Mouse (Mus musculus) forebrain, embryonic 11.5 days (tissue): ENCODE measurements around the gene Kcnh1. TPM values are rescaled to one million over a fixed set of nuclear protein-coding genes. Genes with fewer than 3 reads are reported as not detected.

Source experiments
- ATAC-seq: fragments of 200-750 bp; cut with Nextera tagmentation; replicated peaks from 2 replicates; pipeline ENCODE4 v1.8.0; 2017; ENCODE audit warnings: moderate TSS enrichment; ENCODE audit not compliant: low FRiP score
- DNase-seq: peaks from one replicate; pipeline ENCODE4 v3.0.0-alpha.2; 2017; ENCODE audit warnings: low spot score
- H3K27ac ChIP-seq: fragments of 300-500 bp; sonication (generic); 2 replicates; pipeline ENCODE4 v1.5.1; 2014; ENCODE audit warnings: low read depth, low read length
- H3K27me3 ChIP-seq: fragments of 300-500 bp; sonication (generic); 2 replicates; pipeline ENCODE4 v1.6.1; 2014; ENCODE audit warnings: mild to moderate bottlenecking, low read length, mixed read lengths; ENCODE audit not compliant: control insufficient read depth, insufficient read depth
- H3K36me3 ChIP-seq: fragments of 300-500 bp; sonication (generic); 2 replicates; pipeline ENCODE4 v1.6.1; 2014; ENCODE audit warnings: mild to moderate bottlenecking, low read length, moderate library complexity, mixed read lengths; ENCODE audit not compliant: control insufficient read depth, insufficient read depth
- H3K4me1 ChIP-seq: fragments of 300-500 bp; sonication (generic); replicated peaks from 2 replicates; pipeline ENCODE4 v1.6.1; 2014; ENCODE audit warnings: low read length, mixed read lengths; ENCODE audit not compliant: control insufficient read depth, insufficient read depth
- H3K4me2 ChIP-seq: fragments of 300-500 bp; sonication (generic); 2 replicates; pipeline ENCODE4 v1.6.1; 2014; ENCODE audit warnings: low read depth, mild to moderate bottlenecking, low read length, moderate library complexity, mixed read lengths; ENCODE audit not compliant: severe bottlenecking
- H3K4me3 ChIP-seq: fragments of 300-500 bp; sonication (generic); 2 replicates; pipeline ENCODE4 v1.5.1; 2014; ENCODE audit warnings: low read depth, low read length
- H3K9ac ChIP-seq: fragments of 300-500 bp; sonication (generic); 2 replicates; pipeline ENCODE4 v1.6.1; 2014; ENCODE audit warnings: low read length
- H3K9me3 ChIP-seq: fragments of 300-500 bp; sonication (generic); 2 replicates; pipeline ENCODE4 v1.6.1; 2016; ENCODE audit warnings: low read length, mixed read lengths; ENCODE audit not compliant: control insufficient read depth
- WGBS: fragments of 180-500 bp; shearing (Covaris S2); extraction: QIAGEN DNeasy Blood & Tissue Kit; methylation state at CpG from one replicate; pipeline ENCODE4 v1.1.7; 2014; 5-methylcytosine and 5-hydroxymethylcytosine counted together
- polyA plus RNA-seq: library from polyadenylated mRNA; unstranded; fragments of >200 nt; fragmentation: Nextera tagmentation; extraction: Ambion mirVana; gene quantifications from 2 replicates; pipeline ENCODE4 v1.2.1, GENCODE M21; 2014

Gene Kcnh1
- polyA plus RNA-seq, 1 experiment from 2014 or later, result 0.35 TPM

DNA sequence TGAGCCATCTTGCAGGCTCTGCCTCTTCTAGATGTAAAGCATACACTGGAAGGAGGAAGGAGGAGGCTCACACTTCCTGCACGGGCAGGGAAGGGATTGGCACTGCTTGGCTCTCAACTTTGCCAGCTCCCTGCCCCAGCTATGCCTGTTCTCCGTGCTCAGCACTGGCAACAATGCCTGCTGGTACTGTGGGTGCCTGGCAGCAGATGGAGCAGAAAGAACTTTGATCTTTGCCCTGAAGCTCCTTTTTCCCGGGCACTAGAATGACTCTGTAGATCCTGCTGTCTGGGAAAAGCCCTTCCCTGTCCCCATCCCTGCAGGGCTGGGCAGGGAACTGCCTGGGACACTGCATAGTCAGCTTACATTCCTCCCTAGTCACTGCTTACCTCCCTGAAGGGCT is 225.2 kb downstream of the Kcnh1 start:
- Histone ChIP-seq H3K4me2 (no peak overlapping the region), H3K27ac (no peak overlapping the region), H3K4me1 (no peaks in the 10 kb centered on the region), H3K4me3 (no peak overlapping the region), H3K9me3 (no peaks in the 10 kb centered on the region), H3K36me3 (no peaks in the 10 kb centered on the region), H3K9ac (no peak overlapping the region), H3K27me3 (no peaks in the 10 kb centered on the region)
- DNase-seq (no peak), ATAC-seq (no peak)
- 70% methylated on average over 3 of the region's 3 CpGs for WGBS

DNA sequence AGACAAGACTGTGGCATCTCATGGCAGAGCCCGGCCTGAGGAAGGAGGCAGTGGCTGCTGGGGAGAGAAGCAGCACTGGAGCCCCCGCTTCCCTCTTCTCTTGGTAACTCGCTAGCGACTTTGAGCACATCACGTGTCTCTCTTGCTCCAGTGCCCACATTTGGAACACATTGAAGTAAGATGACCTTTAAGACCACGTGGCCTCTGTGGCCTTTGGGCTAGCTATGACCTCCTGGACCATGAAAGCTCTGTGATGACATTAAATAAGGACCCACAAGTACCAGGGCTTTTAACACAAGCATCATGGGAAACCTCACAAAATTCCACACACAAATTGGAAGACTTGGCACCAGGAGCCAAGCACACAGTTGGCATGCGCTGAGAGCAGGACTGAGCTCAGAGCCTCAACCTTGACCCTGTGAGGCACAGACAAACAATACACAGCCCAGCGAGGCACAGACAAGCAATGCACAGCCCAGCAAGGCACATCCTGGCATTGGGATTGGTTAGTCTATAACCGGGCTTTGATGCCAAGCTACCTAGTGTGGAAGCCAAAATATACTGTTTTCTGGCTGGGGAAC is 225.8 kb downstream of the Kcnh1 start:
- DNase-seq, result no peak

DNA sequence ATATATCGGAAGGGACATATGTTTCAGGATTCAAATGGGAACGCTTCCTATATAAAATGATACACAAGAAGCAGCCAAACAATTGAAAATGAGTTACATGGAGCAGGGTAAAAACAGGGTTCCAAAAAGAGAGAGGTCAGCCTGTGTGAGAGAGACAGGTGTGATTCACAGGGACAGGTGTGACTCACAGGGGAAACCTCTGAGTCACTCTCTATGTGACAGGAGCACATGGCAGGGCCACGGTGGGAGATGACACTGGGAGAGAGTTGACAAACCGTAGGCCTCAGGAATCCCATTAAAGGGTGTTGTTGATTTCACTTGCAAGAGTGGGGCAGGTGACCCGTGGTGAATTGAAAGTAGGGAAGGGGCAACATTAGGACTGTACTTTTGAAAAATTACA is 228.6 kb downstream of the Kcnh1 start:
- no peak overlapping the region for H3K4me2 ChIP-seq
- DNase-seq, result no peak
- no peaks in the 10 kb centered on the region for H3K4me1 ChIP-seq
- H3K9ac ChIP-seq, result no peak overlapping the region
- WGBS, result 87% methylated on average over 5 of the region's 5 CpGs
- H3K9me3 ChIP-seq, result no peaks in the 10 kb centered on the region
- no peak overlapping the region for H3K27ac ChIP-seq
- no peaks in the 10 kb centered on the region for H3K36me3 ChIP-seq
- H3K4me3 ChIP-seq, result no peak overlapping the region
- H3K27me3 ChIP-seq, result no peaks in the 10 kb centered on the region
- no peak for ATAC-seq

More for the DNA sequence above, 225.8 kb downstream of the Kcnh1 start:
- Histone ChIP-seq H3K4me3 (no peak overlapping the region), H3K9me3 (no peaks in the 10 kb centered on the region), H3K36me3 (no peaks in the 10 kb centered on the region), H3K4me1 (no peaks in the 10 kb centered on the region), H3K4me2 (no peak overlapping the region), H3K27me3 (no peaks in the 10 kb centered on the region), H3K27ac (no peak overlapping the region), H3K9ac (no peak overlapping the region)
- WGBS, result 82% methylated on average over 9 of the region's 9 CpGs
- no peak for ATAC-seq

DNA sequence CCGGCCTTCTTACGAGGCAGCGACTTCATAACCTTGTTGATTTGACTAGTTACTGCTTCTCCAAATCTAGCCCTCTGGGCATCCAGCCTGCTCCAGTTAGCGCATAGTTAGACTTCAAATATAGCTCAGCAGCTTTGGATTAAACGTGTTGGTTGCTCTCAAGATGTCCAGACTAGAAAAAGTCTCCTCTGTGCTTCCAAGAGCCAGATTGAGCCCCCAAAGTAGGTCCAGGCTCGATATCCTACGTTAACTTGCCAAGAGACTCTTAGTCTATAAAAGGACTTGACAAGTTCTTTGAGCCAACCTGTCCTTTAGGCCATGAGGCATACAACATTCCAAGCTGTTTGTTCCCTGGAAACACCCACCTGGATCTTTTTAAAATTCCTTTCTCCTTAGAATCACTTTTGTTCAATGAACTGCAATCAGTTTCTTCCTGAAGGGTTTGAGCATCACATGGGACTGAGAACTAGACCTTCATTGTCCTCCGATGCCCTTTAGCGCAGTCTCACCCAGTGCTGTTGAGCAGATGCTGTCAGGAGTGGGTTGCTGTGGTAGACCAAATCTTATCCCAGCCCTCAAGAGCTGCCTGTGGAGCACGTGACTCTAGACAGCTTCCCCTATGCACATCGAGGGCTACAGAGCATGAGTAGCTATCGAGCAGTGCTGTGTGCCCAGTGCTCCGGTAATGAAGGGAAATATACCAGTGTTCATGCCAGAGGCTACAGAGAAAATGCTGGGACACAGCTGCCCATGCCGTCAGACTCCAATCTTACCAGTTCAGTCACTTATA is 231.0 kb downstream of the Kcnh1 start:
- H3K27ac ChIP-seq, result no peak overlapping the region
- ATAC-seq (no peak), DNase-seq (no peak)
- no peaks in the 10 kb centered on the region for H3K4me1 ChIP-seq
- no peaks in the 10 kb centered on the region for H3K27me3 ChIP-seq
- 87% methylated on average over 14 of the region's 14 CpGs for WGBS
- H3K36me3 ChIP-seq, result no peaks in the 10 kb centered on the region
- no peak overlapping the region for H3K4me3 ChIP-seq
- no peak overlapping the region for H3K4me2 ChIP-seq
- H3K9me3 ChIP-seq, result no peaks in the 10 kb centered on the region
- no peak overlapping the region for H3K9ac ChIP-seq

DNA sequence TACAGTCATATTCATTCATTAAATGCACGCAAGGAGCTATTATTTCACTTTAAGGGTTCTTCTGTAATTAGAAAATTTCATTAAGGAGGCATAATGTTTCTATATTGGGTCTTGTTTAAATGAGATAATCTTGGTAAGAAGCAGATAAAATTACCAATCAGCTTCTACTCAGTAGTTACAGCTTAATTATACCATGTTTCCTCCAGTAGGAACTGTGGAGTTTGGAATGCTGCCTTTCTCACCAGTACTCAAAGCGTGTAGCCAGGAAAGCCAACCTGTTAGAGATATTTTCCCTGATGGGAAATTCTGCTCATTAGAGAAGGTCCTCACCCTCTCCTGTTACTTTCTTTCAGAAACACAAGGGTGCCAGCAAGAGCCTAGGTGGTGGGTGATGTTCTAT is 240.8 kb downstream of the Kcnh1 start:
- Histone ChIP-seq H3K9me3 (no peaks in the 10 kb centered on the region), H3K4me2 (no peak overlapping the region), H3K4me3 (no peak overlapping the region), H3K4me1 (no peaks in the 10 kb centered on the region), H3K27ac (no peak overlapping the region), H3K36me3 (no peaks in the 10 kb centered on the region), H3K27me3 (no peaks in the 10 kb centered on the region), H3K9ac (no peak overlapping the region)
- WGBS, result 91% methylated on average over 2 of the region's 2 CpGs
- no peak for DNase-seq
- ATAC-seq, result no peak

DNA sequence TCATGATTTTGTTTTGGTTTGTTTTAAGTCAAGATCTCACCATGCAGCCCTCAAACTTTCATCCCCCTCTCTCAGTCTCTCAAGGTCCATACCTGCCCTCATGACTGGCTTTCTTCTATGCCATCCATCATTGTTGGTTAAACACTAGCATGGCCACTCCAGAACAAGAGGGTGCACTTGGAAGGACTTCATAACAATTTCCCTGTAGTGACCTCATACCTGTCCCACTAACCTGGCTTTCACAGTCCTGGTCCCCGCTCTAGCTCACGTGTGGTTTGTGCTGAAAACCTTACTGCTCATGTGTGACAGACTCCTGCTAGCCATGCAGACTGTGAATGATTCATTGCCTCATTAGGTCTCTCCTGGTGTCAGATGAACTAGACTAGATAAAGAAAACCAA is 244.9 kb downstream of the Kcnh1 start:
- H3K4me3 ChIP-seq, result no peak overlapping the region
- no peaks in the 10 kb centered on the region for H3K27me3 ChIP-seq
- ATAC-seq (no peak), DNase-seq (no peak)
- no peaks in the 10 kb centered on the region for H3K36me3 ChIP-seq
- WGBS, result 90% methylated on average over 2 of the region's 2 CpGs
- no peak overlapping the region for H3K9ac ChIP-seq
- no peaks in the 10 kb centered on the region for H3K4me1 ChIP-seq
- H3K27ac ChIP-seq, result no peak overlapping the region
- H3K4me2 ChIP-seq, result no peak overlapping the region
- H3K9me3 ChIP-seq, result no peaks in the 10 kb centered on the region

DNA sequence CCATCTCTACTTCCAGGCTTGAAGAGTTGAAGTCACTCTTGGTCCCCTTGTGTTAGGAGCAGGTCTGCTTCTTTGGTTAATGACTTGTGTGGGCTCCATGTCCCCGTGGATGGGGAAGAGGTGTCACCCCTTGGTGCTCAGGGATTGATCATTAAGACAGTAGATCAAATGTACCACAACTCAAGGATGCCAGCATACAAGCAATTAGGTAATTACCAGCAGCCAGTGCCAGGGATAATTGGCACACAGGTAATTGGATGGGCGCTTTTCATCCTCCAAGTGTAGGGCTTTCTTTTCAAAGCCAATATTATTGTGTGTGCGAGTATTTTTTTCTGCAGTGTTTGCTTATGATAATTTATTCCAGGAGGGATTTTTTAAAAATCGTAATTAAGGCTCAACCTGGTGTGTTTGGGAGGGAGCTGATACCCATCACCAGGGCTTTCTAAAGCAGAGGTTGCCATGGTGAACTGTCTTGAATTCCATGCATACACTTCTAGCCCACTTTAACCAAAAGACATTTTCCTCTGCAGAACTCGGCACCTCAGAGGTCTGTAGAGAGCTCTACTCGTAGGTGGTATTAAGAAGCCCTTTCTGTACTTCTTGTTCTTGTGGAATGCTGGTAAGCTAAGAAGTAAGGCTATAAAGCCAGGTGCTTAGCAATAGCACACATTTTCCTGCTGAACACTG is 248.7 kb downstream of the Kcnh1 start:
- no peaks in the 10 kb centered on the region for H3K36me3 ChIP-seq
- H3K9me3 ChIP-seq, result no peaks in the 10 kb centered on the region
- no peak overlapping the region for H3K4me3 ChIP-seq
- DNase-seq (no peak), ATAC-seq (peak; percentile 50)
- WGBS, result 59% methylated on average over 6 of the region's 6 CpGs
- H3K4me1 ChIP-seq, result no peaks in the 10 kb centered on the region
- H3K27me3 ChIP-seq, result no peaks in the 10 kb centered on the region
- no peak overlapping the region for H3K9ac ChIP-seq
- no peak overlapping the region for H3K27ac ChIP-seq
- H3K4me2 ChIP-seq, result no peak overlapping the region

DNA sequence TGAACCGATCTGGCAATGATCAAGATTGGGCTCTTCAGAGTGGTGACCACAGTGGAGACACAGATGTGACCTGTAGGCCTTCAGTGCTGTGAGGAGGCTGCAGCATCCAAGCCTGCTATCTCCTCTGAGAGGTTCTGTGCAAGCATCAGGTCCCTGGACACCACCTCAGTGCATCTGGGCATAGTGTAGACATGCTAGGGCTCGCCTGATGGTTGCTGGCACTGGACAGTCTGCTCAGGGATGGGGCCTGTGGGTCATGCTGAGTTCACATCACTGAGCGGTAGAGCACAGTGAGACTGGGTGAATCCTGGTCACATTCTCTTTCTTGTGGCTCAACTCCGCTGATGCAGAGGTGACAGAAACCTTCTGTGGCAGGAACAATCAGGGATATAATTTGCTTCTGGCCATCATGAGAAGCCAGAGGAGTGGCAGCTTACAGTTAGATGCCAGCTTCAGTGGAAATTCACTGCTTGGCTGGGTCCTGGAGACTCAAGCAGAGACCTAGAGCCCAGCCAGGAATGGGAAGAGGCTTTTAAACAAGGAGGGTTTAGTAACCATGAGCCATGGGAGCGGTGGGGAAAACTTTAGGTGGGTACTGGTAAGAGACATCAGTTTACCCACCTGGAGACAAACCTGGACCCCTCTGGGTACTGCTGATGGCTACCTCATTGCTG is 252.3 kb downstream of the Kcnh1 start:
- Histone ChIP-seq H3K4me2 (no peak overlapping the region), H3K27me3 (no peaks in the 10 kb centered on the region), H3K36me3 (no peaks in the 10 kb centered on the region), H3K4me1 (no peaks in the 10 kb centered on the region; the same call in 1 of the 2 replicates), H3K4me3 (no peak overlapping the region), H3K27ac (no peak overlapping the region), H3K9me3 (no peaks in the 10 kb centered on the region), H3K9ac (no peak overlapping the region)
- ATAC-seq (no peak), DNase-seq (no peak)
- WGBS, result 90% methylated on average over 5 of the region's 5 CpGs
